Mouse (Mus musculus) brain, embryonic 18.5 days (tissue): Measurements from ENCODE around the gene Bcl2l11.
A peak's percentile ranks its signal among the peaks of the same experiment; 100 is the strongest.
"Not testable (repeated sequence)": the region's sequence is repeated elsewhere in the genome, so short reads cannot be mapped to it uniquely, and the experiment has no call there.

Experiments used
- DNase-seq: peaks from one replicate; pipeline ENCODE4 v3.0.0-alpha.2; 2012; ENCODE audit warnings: low read depth, low spot score

Gene Bcl2l11

DNA sequence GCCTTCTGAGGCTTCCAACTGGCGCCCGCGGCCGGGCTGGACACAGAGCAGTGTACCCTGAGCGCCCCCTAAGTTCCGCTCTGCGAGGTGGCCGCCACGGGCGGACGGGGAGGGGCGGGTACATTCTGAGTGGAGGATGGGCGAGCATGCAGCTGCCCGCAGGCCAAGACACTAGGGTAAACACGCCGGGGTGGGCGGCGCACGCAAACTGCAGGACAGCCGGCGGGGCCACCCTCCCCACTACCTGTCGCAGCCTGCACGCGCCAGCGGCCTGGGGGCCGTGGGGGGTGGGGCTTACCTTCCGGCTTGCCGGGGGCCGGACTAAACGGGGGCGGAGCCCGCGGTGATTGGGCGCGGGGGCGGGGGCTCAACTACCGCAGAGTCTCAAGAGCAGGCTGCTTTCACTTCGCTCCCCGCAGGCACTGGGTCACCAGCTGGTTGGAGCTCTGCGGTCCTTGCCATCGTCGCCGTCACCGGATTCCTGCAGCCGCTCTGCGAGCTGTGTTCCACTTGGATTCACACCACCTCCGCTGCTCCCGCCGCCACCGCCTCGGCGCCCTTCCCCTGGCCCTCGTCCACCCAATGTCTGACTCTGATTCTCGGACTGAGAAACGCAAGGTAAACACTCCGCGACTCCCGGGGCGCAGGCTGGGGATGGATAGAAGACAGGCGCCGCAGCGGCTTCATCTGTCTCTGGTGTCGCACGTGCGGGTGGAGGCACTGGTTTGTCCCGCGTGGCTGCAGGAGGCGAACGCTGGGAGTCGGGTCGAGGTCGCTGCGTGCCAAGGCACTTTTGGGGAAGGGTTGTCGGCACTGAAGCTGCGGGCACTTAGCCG lies at the start of gene Bcl2l11:
Gene Bcl2l11, plus strand, starts transcription at position 404 of the 836 bp plus-strand sequence.
- DNase-seq, result peak; percentile 78

DNA sequence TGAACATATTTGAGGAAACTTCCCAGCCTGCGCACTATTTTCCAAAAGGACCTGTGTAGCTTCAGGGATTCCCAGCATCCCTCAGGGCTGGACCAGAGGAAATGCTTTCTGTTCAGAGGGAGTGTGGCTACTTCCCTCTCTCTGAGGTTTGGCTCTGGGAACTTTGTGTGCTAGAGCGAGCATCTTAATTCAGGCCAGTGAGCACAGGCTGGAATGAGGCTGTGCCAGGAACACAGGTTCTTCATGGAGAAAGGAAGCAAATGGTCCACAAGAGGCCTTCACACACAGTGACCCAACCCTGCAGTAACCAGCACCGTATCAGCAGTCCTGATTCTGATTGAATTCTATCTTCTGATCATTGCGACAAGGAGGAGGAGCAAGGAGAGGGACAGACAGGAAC lies 48.9 kb upstream of the Bcl2l11 start:
- DNase-seq, result no peak

DNA sequence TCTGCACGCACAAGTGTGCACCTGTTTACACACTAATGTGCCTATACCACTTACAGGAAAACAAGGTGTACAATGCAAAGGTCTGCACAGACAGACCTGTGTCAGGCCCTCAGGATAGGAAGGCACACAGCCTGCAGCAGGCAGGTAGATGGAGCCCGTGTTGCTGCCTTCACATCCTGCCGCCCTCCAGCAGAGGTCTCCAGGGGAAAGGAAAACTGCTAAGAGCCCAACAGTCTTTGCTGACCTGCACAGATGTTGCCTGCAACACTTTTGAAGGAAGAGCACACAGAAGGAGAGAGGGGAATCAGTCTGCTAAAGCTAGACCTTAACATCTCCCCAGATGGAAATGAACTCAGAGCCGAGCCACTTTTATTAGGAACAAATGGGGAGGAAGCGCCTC lies 47.0 kb upstream of the Bcl2l11 start:
- DNase-seq, result peak; percentile 18

DNA sequence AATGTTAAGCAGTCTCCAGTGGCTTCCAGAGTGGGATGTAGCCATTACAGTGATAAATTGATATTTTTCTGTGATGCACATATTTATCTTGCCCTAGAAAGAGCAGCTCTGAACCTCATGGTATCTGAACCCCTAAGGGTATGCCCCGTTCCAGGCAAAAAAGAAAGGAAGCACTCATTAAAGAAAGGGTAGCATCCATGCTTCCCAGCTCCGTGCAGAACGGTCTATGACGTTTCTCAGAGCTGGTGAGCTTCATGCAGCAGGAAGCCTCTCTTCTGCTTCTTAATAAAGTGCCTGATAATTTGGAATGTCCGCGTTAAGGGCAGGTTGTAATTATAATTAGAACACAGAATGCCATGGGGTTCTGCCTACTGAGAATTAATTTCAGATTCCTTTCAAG lies 46.5 kb upstream of the Bcl2l11 start:
- DNase-seq, result no peak

DNA sequence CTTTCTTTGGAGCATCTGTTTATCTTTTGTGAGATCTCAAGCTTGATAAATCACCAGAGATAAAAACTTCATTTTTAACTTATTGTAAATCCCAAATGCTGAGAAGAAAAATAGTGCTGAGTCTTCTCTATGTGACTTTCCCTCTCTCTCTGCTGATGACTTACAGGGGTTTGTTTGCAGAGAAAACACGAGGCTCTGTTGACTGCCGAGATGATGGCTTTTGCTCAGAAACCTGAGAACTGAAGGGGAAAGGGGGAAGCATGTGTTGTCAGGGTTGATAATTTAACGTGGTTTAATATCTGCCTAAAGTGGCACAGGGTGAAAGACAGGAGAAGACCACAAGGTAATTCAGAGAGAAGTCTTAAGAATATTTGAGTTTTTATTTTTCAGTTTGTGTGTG lies 42.0 kb upstream of the Bcl2l11 start:
- DNase-seq, result no peak

DNA sequence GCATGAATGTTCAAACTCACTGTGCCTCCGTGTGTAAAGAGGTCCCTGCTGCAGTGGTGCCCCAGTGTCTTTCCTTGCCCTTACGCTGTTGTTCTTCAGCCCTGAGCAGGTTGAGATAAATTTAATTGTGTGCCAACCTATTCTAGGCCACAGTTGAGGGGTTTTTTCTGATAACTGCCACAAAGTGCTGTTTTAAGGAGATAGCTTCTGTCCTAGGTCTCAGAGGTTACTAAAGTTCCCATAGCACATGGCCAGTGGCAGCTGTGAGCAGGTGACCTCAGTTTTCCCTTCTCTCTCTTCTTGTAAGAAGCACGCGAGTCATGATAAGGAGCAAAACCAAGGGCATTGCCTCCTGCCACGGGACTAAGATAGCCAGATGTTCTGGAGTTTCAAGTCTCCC lies 41.2 kb upstream of the Bcl2l11 start:
- DNase-seq, result no peak

DNA sequence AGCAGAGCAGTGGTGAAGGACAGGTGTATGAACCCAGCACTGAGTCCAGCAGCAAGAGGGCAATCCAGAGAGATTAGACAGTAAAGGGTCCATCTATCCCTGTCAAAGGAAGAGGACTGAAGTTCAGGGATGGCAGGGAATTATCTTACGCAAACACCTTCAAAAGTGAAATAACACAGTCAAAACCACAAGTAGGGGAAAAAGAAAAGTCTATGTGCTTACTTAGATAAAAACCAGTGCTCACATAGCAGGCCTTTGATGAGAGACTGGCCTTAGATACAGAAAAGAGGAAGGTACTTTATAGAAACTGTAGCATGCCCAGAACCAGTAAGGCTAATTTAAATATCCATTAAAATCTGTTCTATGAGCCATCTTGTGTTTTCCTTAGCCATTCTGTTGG lies 40.4 kb upstream of the Bcl2l11 start:
- DNase-seq, result no peak

DNA sequence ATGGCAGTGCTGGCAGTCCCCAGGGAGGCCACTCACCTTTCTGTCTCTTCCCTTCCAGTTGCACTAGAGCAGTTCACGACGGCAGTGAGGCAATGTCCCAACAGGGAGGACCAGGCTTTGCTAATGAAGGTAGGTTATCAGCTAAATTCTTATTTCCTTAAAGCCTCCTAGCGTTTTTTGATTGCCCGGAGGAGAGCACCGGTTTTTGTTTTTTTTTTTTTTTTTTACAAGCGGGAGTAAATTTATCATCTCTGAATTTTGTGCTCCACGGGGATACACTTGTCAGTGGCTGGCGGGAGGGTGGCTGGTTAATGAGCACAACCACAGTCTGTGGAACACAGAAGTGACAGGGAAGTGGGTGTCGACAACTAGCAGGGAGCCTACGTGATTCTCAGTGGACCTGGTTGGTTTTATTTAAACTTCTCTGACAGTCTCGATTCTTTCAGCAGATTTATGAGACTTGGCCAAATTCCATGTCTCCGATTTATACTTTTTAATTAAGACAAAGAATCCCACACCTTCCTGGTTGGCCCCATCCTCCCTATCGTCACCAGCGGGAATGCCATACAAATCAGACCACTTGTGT lies 39.4 kb upstream of the Bcl2l11 start:
- DNase-seq, result no peak

DNA sequence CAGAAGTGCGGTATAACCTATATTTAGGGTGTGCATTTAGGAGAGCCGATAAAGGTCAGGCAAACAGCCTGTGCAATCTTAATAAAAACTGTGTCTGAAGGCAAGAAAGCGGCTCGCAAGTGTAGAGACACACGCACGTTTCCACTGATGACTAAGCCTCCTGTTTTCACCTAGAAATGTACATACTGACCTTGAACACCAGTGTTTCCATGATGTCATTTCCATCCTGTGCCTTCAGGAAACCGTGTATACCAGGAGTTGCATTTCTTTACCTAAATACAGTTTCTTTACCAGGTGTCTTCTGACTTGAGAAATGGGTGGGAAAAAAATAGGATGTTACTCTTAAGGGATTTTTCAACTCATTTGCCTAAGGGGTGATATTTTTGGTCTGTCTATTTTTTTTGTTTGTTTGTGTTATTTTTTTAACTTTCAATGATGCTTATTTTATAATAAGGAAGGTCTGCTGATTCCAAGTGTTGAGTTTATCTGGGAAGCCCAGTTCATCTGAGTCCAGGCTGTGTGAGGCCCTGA lies 38.8 kb upstream of the Bcl2l11 start:
- DNase-seq, result no peak

DNA sequence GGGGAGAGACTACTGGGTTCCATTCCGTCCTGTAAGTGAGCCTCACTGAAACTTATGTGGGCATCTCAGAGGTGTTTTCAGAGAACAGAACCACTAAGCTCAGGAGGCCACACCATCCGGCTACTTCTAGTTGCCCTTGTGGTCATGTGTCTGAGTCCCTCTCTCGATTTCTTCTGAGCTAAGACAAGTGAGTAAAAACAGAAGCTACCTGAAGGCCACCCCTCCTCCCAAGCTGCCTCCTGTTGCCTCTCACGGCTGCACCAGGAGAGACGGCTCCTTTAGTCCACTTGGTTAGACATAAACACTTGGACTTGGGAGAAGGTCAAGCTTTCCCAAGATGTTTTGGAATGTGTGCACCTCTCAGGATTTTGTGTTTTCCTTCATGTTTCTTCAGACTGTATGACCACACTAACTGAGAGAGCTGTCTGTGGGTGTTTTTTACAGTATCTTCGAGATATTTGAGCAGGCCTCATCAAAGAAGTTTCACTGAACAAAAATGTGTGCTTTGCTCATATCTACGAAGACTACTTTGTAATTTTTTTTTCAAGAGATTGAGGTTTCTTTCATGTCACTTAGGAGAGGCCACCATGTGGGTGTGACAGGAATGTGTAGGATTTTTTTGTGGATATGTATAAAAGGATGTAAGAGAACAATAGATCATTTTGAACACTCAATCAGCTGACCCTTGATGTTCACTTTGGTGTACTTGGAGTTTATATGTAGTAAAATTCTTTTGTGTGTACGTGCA lies 37.9 kb upstream of the Bcl2l11 start:
- DNase-seq, result no peak

DNA sequence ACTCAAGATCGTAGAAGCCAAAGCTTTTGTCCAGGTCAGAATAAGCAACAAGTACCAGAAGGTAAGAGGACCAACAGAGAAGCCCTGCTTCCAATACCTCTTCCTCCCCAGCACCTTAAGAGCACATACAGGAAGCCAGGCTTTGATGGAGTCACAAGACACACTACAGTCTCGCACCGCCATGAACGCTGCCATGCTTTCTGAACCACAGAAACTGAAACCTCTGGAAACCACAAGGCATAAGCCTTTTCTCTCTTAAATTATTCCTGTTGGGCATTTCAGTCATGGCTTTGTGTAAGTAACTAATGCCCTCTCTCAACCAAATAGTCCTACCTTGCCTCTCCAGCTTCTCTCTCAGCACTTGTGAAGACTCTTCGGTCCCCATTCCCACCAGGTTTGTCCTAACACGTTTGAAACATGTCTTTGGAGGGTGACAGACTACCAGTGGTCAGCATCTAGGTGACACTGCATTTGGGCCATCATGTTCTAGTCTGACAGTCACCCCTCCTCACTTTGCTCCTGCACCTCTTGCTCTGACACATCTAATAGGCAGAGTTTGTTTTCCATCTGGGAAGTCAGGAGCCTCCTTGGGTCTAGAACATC lies 35.5 kb upstream of the Bcl2l11 start:
- DNase-seq, result no peak

DNA sequence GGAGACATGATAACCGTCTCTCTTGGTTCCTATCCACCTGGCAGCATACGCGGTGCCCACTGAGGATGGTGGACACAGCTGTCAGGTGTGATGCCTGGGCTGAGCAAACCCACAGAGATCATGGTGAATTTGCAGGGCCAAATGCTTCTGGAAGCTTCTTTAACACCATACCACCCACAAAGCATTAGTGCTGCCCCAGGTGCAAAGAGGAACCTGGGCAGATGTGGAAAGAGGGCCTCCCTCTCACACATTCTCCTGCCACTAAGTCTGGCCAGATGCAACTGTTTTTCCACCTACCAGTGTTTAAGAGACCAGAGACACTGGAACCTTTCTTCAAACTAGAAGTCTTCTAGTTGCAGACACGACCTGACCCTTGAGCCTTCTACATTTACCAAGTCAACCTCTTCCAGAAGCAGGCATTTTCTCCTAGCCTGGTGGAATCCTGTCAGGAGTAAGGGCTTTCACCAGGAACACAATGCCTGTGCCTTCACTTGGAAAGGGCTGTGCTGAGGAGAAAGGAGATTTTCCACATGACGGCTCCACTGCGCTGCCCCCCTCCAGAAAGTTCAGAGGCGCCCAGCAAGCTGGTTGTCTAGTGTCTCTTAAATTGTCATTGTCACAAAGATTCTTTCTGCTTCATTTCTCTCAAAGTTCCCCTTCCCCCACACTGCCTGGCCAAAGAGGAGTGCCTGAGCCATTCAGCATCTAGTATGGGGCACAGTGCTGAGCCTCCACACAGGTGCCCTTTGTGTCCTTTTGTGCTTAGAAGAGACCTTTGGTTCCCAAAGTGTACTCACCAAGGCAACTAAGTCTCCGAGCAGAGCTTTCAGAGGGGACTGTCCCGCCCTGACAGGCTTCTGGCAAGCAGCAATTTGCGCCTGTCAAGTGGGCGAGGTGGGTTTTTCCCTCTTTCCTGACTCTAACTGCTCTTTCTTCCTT lies 34.1 kb upstream of the Bcl2l11 start:
- no peak for DNase-seq

DNA sequence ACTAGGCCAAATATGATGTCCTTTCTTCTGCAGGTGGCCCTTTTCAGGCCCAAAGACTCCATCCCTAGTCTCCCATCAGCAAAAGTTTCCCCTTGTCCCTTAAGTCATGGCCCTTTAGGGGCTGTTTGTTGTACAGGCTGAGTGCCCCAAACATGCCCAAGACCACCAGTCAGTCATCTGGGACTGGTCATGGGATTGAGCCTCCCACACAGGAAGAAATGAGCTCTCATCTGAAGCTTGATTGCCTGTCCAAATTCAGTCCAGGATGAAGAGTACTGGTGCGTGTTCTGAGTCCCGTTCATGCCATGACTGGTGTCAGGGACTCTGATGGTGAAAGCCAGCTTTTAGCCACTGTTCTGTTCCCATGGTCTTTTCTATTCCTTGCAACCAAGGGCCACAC lies 33.4 kb upstream of the Bcl2l11 start:
- DNase-seq, result no peak

DNA sequence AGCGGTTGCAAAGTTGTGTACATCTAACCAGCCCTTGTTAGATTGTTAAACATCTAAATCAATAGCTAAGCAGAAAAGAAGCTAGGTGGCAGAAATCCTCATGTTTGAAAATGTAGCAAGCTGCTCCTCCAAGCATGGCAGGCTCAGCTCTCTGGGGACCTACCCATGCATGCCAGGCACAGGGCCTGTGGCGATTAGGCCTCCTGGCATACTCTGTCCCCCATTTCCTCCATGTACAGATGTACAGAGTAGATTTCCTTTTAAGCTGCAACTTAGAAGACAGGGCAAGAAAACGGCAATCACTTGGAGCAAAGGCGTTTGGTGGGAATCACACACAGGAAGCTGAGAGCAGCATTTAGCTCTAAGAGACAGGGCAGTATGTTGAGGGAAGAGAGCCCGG lies 31.6 kb upstream of the Bcl2l11 start:
- no peak for DNase-seq

DNA sequence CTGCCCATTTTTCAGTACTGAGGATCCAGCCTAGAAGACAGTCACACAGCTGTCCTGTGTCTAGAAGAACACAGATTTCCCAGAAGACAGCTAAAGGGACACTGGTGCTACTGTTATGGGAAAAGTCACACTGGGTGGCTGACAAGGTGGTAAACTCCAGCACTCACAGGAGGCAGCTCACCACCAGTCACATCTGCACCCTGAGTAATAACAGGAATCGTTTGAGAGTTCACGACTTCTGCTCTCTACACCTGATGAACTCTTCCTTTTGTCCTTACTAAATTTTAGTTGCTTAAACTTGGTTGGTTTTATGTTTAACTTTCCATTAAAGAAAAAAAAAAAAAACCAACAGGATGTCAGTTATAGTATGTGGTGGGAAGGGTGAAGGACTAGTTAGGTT lies 31.2 kb upstream of the Bcl2l11 start:
- no peak for DNase-seq

DNA sequence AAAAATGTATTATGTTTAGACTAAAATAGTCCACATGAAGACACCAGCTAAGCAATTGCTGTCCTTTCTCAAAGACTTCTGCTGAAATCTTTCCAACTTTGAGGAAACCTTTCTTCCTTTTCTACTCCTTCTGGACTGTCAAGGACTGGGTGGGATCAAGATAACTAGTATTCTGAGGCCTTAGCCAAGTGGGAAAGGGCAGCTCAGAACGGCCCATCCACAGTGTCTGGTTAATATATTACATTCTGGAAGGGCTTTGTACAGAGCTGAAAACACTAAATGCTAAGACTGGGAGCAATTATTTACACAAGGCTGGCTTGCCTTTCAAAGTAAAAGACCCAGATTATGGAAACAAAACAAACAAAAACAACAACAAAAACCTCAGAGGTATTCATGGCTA lies 30.6 kb upstream of the Bcl2l11 start:
- no peak for DNase-seq

DNA sequence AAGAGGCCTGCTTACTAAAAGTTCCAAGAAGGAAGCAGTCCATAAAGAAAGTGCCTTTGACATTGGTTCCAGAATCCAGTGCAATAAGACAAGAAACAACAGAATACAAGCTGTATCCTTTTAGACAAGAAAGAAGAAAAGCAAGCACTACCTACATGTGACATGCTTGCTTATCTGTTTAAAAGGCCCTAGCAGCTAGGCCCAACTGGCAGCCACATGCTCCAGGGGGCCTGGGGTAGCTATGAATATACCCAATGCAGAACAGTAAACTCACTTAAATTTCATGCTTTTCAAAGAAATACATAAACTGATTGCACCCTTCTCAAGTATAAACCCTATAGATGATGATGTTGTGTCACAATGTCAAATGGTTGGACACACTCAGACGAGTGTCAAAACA lies 29.8 kb upstream of the Bcl2l11 start:
- no peak for DNase-seq

DNA sequence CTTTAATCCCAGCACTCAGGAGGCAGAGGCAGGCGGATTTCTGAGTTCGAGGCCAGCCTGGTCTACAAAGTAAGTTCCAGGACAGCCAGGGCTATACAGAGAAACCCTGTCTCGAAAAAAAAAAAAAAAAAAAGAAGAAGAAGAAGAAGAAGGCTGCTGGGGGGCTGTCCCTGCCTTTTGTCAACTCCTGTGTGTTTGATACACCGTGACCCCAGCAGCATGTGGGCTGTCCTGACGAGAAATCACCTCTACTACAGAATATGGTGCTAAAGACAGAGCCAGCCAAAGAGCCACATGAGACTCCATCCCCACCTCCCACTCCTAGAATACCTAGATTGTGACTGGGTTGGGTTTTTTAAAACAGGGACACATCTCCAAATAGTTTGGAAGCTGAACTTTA lies 27.7 kb upstream of the Bcl2l11 start:
- DNase-seq, result not testable (repeated sequence)

DNA sequence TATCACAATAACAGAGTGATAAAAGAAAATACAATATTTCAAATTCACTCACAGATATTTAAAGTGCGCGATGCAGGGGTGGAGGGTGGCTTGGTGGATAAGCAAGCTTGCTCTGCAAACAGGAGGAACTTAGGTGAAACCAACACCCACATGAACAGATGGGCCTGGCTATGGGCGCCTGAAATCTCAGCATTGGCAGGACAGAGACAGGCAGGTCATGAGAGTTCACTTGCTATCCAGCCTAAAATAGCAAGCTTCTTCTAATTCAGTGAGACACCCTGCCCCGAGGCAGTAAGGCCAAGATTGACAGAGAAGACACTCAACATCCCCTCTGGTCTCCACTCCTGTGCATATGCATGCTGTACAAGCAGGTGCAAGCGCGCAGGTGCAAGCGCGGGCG lies 23.8 kb upstream of the Bcl2l11 start:
- no peak for DNase-seq

DNA sequence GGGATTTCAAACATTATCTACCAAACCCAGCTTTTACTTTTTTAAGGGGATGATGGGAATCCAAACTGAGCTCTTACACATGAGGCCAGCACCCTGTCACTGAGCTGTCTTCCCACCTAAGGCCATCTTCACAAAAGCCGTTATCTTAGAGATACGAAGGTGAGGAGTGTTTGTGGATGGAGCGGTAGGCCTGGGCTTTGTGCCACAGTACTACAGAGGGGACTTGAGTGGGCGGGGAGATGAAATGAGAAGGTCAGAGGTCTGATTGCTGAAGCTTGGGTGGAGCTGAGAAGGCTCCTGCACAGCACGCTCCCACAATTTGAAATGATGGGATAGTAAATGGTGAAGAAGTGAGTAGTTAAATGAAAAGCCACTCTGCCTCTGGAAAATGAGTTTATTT lies 21.0 kb upstream of the Bcl2l11 start:
- DNase-seq, result no peak

DNA sequence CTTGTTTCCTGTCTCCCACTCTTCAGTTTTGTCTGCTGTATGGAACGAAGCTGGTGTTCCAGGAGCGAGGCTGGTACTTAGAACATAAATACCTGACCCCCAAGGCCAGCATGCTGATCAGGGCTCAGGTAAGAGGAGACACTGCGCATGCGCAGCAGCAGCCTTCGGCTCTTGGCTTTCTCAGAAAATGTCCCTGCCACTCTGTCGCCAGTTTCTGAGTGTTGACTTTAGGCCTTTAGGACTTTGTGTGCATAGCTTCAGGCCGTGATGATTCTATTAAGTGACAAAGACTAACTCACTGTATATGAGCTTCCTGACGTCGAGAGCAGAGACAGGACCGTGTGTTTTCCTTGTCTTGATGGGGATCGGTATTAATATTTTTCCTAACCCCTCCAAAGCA lies 20.2 kb upstream of the Bcl2l11 start:
- DNase-seq, result no peak
